Mouse (Mus musculus) lung, postnatal 0 days (tissue): Measurements from ENCODE around the gene Gramd4. TPM values are rescaled to one million over a fixed set of nuclear protein-coding genes. Genes with fewer than 3 reads are reported as not detected.
A peak's percentile ranks its signal among the peaks of the same experiment; 100 is the strongest.

Experiments
- ATAC-seq: fragments of 200-750 bp; cut with Nextera tagmentation; 2 replicates; pipeline ENCODE4 v1.8.0; 2017; ENCODE audit warnings: moderate library complexity
- DNase-seq: peaks from one replicate; pipeline ENCODE4 v3.0.0-alpha.2; 2016; ENCODE audit warnings: low spot score
- H3K27ac ChIP-seq: fragments of 300-500 bp; sonication (generic); 2 replicates; pipeline ENCODE4 v1.5.1; 2014; ENCODE audit warnings: antibody characterized with exemption, mild to moderate bottlenecking, low read length, mixed read lengths
- H3K27me3 ChIP-seq: fragments of 300-500 bp; sonication (generic); replicated peaks from 2 replicates; pipeline ENCODE4 v1.6.1; 2014; ENCODE audit warnings: low read length, mixed read lengths; ENCODE audit not compliant: insufficient read depth
- H3K36me3 ChIP-seq: fragments of 300-500 bp; sonication (generic); 2 replicates; pipeline ENCODE4 v1.6.1; 2014; ENCODE audit warnings: low read length, mixed read lengths; ENCODE audit not compliant: insufficient read depth
- H3K4me1 ChIP-seq: fragments of 300-500 bp; sonication (generic); 2 replicates; pipeline ENCODE4 v1.6.1; 2014; ENCODE audit warnings: antibody characterized with exemption, low read depth, low read length, mixed read lengths; ENCODE audit not compliant: insufficient read depth
- H3K4me2 ChIP-seq: fragments of 300-500 bp; sonication (generic); replicated peaks from 2 replicates; pipeline ENCODE4 v1.6.1; 2014; ENCODE audit warnings: low read depth, mild to moderate bottlenecking, low read length, moderate library complexity, mixed read lengths
- H3K4me3 ChIP-seq: fragments of 300-500 bp; sonication (generic); 2 replicates; pipeline ENCODE4 v1.5.1; 2014; ENCODE audit warnings: low read depth, low read length
- H3K9ac ChIP-seq: fragments of 300-500 bp; sonication (generic); replicated peaks from 2 replicates; pipeline ENCODE4 v1.6.1; 2014; ENCODE audit warnings: low read depth, mild to moderate bottlenecking
- H3K9me3 ChIP-seq: fragments of 300-500 bp; sonication (generic); 2 replicates; pipeline ENCODE4 v1.6.1; 2016; ENCODE audit warnings: low read length, mixed read lengths
- CTCF ChIP-seq: IDR thresholded peaks from 2 replicates; pipeline ENCODE4 v1.5.1; 2016; ENCODE audit warnings: antibody characterized with exemption, mild to moderate bottlenecking
- EP300 ChIP-seq: IDR thresholded peaks from 2 replicates; pipeline ENCODE4 v1.6.1; 2016; ENCODE audit warnings: antibody characterized with exemption, mild to moderate bottlenecking, control low read depth
- WGBS: fragments of 180-500 bp; shearing (Covaris S2); extraction: QIAGEN DNeasy Blood & Tissue Kit; methylation state at CpG from one replicate; pipeline ENCODE4 v1.1.7; 2014; 5-methylcytosine and 5-hydroxymethylcytosine counted together
- polyA plus RNA-seq: library from polyadenylated mRNA; unstranded; fragments of >200 nt; fragmentation: Nextera tagmentation; extraction: Ambion mirVana; gene quantifications from 2 replicates; pipeline ENCODE4 v1.2.1, GENCODE M21; 2015

Gene Gramd4
- polyA plus RNA-seq, 1 experiment from 2014 or later: 11.1 TPM

- TF ChIP-seq CTCF (no peak), EP300 (peak; percentile 84)
- H3K36me3 ChIP-seq: no peaks in the 10 kb centered on the region
- no peaks in the 10 kb centered on the region for H3K27me3 ChIP-seq
- peak overlapping the region; percentile 68 for H3K27ac ChIP-seq
- H3K4me2 ChIP-seq: no peak overlapping the region
- 28% methylated on average over 11 of the region's 11 CpGs for WGBS
- H3K9ac ChIP-seq: no peak overlapping the region
- H3K9me3 ChIP-seq: no peaks in the 10 kb centered on the region
- DNase-seq (peak; percentile 92), ATAC-seq (peak; percentile 81)
- peaks cover 30% of the 10 kb centered on the region for H3K4me1 ChIP-seq
- H3K4me3 ChIP-seq: no peak overlapping the region
These were observed 32.6 kb downstream of the Gramd4 start for GRCm38 (mm10) chr15:86089991-86090529.

DNA sequence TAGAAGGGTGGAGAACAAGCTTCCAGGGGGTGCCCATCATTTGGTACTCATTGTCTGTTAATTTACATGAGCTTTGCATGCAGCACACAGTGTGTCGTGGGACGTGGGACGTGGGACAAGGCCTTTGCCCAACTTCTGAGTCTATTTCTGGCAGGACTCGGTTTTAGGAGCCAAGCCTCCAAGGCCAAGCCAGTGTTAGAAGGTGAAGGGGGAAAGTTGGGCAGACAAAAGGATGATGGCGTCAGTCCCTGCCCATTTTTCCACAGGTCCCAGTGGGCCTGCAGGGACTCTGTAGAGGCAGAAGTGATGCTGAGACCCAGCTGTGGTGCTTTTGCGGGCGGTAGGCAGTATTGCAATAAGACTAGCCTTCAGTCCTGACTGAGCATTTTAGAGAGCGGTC lies 33.1 kb downstream of the Gramd4 start:
- Histone ChIP-seq H3K4me1 (peaks cover 25% of the 10 kb centered on the region), H3K36me3 (no peaks in the 10 kb centered on the region), H3K4me2 (no peak overlapping the region), H3K27me3 (no peaks in the 10 kb centered on the region), H3K27ac (peak overlapping the region; percentile 68), H3K9me3 (no peaks in the 10 kb centered on the region), H3K4me3 (no peak overlapping the region), H3K9ac (no peak overlapping the region)
- 77% methylated on average over 8 of the region's 8 CpGs for WGBS
- TF ChIP-seq EP300: no peak
- TF ChIP-seq CTCF: no peak
- DNase-seq (no peak), ATAC-seq (no peak)

DNA sequence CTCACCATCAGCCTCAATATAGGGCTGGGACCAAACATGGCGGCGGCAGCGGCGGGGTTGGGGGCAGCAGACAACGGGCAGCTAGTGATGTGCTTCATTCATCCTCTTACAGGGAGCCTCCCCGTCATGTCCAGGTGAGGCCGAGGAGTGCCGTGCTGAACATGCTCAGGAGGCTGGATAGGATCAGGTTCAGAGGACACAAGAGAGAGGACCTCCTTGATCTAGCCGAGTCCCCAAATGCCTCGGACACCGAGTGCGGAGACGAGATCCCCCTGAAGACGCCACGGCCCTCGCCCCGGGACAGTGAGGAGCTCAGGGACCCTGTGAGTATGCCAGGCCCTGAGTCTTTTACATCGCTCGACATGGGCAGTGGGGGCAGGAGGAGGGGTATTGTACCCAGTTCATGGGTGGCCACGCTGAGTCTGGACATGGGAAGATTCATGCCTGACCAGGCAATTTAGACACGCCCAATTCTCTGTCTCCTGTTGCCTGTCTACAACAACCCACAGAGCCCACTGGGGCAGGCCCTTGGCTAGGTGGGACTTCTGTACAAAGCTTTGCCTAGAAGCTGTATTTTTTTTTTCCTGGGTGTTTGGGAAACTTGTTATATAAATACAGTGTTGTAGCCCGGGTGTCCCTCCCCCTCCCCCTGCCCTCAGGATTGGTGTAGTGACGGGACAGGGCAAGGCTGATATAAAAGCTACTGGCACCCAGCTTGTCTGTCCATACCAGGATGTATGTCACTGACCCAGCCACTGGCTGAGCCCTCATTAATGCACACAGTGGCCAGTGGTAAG lies 33.9 kb downstream of the Gramd4 start:
- WGBS: 86% methylated on average over 23 of the region's 23 CpGs
- DNase-seq (no peak), ATAC-seq (no peak)
- H3K9ac ChIP-seq: no peak overlapping the region
- H3K9me3 ChIP-seq: no peaks in the 10 kb centered on the region
- TF ChIP-seq CTCF (no peak), EP300 (no peak)
- no peak overlapping the region for H3K4me2 ChIP-seq
- H3K27me3 ChIP-seq: no peaks in the 10 kb centered on the region
- H3K4me1 ChIP-seq: peaks cover 22% of the 10 kb centered on the region
- no peak overlapping the region for H3K4me3 ChIP-seq
- H3K27ac ChIP-seq: peak overlapping the region; percentile 68
- no peaks in the 10 kb centered on the region for H3K36me3 ChIP-seq

- WGBS: 62% methylated on average over 12 of the region's 12 CpGs
- no peak overlapping the region for H3K4me3 ChIP-seq
- ATAC-seq: peak; percentile 27
- H3K9me3 ChIP-seq: no peaks in the 10 kb centered on the region
- H3K36me3 ChIP-seq: no peaks in the 10 kb centered on the region
- 0 out of 2 replicates have a peak overlapping the region, but pooled peaks have one; percentile 68 for H3K27ac ChIP-seq
- no peak overlapping the region for H3K4me2 ChIP-seq
- no peak overlapping the region for H3K9ac ChIP-seq
- peak; percentile 67 for DNase-seq
- H3K27me3 ChIP-seq: no peaks in the 10 kb centered on the region
- H3K4me1 ChIP-seq: peaks cover 22% of the 10 kb centered on the region
- TF ChIP-seq CTCF (no peak), EP300 (no peak)
These were observed 34.6 kb downstream of the Gramd4 start for GRCm38 (mm10) chr15:86091998-86092670.

DNA sequence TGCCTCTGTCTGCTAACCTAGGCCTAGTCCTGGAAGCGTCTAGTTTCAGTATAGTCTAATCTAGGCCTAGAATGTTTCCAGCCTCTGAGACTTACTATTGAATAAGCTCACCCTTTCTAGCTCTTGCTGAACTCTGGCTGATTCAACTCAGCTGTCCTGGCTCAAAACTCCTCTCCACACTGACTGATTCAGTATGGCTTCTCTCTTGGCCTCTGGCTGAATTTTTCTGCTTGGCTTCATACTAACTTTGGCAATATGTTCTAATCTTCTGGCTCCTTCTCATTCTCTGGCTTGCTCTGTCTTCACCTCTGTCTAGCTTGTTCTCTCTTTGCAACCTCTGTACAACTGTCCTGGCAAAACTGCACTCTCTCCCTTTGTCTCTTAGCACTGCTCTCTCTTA lies 35.7 kb downstream of the Gramd4 start:
- WGBS: 76% methylated on average over 1 of the region's 1 CpGs
- Histone ChIP-seq H3K4me3 (no peak overlapping the region), H3K36me3 (no peaks in the 10 kb centered on the region), H3K9me3 (no peaks in the 10 kb centered on the region), H3K27me3 (no peaks in the 10 kb centered on the region), H3K4me1 (peaks cover 22% of the 10 kb centered on the region), H3K27ac (no peak overlapping the region), H3K9ac (no peak overlapping the region), H3K4me2 (no peak overlapping the region)
- no peak for TF ChIP-seq CTCF
- peak; percentile 5; the same call in 1 of the 2 replicates for ATAC-seq
- peak; percentile 66 for DNase-seq

GRCm38 (mm10) chr15:86094324-86095121 lies 37.0 kb downstream of the Gramd4 start:
- Histone ChIP-seq H3K9me3 (no peaks in the 10 kb centered on the region), H3K27ac (no peak overlapping the region), H3K36me3 (no peaks in the 10 kb centered on the region), H3K27me3 (no peaks in the 10 kb centered on the region), H3K4me1 (peaks cover 17% of the 10 kb centered on the region), H3K4me2 (no peak overlapping the region), H3K4me3 (no peak overlapping the region), H3K9ac (no peak overlapping the region)
- 78% methylated on average over 10 of the region's 10 CpGs for WGBS
- TF ChIP-seq CTCF (no peak), EP300 (no peak)
- DNase-seq: no peak
- no peak for ATAC-seq
